Mouse (Mus musculus) G1E (cell line): ENCODE data around the gene Btnl9. TPM values are rescaled to one million over a fixed set of nuclear protein-coding genes. Genes with fewer than 3 reads are reported as not detected.

Source experiments
- ATAC-seq: 2 replicates; pipeline ENCODE4 v1.8.0; 2016; ENCODE audit warnings: mild to moderate bottlenecking; ENCODE audit not compliant: insufficient number of reproducible peaks, poor library complexity, low FRiP score, severe bottlenecking; ENCODE audit errors: extremely low read depth
- DNase-seq: peaks from one replicate; pipeline ENCODE4 v3.0.0; 2012; ENCODE audit warnings: low spot score
- H3K27me3 ChIP-seq: 2 replicates; pipeline ENCODE4 v1.6.1; 2012; ENCODE audit warnings: mild to moderate bottlenecking, low read length, inconsistent platforms; ENCODE audit not compliant: insufficient read depth
- H3K36me3 ChIP-seq: replicated peaks from 2 replicates; pipeline ENCODE3; 2012; ENCODE audit warnings: mild to moderate bottlenecking, inconsistent platforms
- H3K4me1 ChIP-seq: 2 replicates; pipeline ENCODE4 v1.6.1; 2012; ENCODE audit warnings: low read depth, low read length, inconsistent platforms, mixed read lengths; ENCODE audit not compliant: insufficient read depth
- H3K4me3 ChIP-seq: 2 replicates; pipeline ENCODE4 v1.5.1; 2012; ENCODE audit warnings: low read depth, mild to moderate bottlenecking, inconsistent platforms, low read length, moderate library complexity, mixed read lengths
- H3K9me3 ChIP-seq: replicated peaks from 2 replicates; pipeline ENCODE4 v1.6.1; 2012; ENCODE audit warnings: inconsistent platforms
- CTCF ChIP-seq: IDR thresholded peaks from 2 replicates; pipeline ENCODE4 v1.5.1; 2012; ENCODE audit warnings: low read depth, low read length, inconsistent platforms, mixed read lengths
- GATA1 ChIP-seq: IDR thresholded peaks from 2 replicates; pipeline ENCODE4 v1.6.1; 2012; ENCODE audit warnings: borderline replicate concordance, low read length, inconsistent platforms, mixed read lengths
- GATA2 ChIP-seq: IDR thresholded peaks from 2 replicates; pipeline ENCODE4 v1.6.1; 2012; ENCODE audit warnings: low read depth, low read length, inconsistent platforms, borderline replicate concordance
- POLR2AphosphoS5 ChIP-seq: IDR thresholded peaks from 2 replicates; pipeline ENCODE4 v1.6.1; 2012; ENCODE audit warnings: low read depth, low read length, inconsistent platforms; ENCODE audit not compliant: insufficient replicate concordance
- TAL1 ChIP-seq: conservative IDR thresholded peaks from 2 replicates; pipeline ENCODE4 v1.6.1; 2012; ENCODE audit warnings: low read depth, low read length, inconsistent platforms, mixed read lengths
- polyA plus RNA-seq: library from polyadenylated mRNA; stranded (reverse); fragments of >175 nt; gene quantifications from 2 replicates; pipeline ENCODE4 v1.2.3, GENCODE M21; 2012
- total RNA-seq, 2 experiments: library from RNA; stranded (forward) in 1 of 2; stranded (reverse) in 1 of 2; fragments of 200-1000 nt in 1 of 2; fragments of >200 nt in 1 of 2; fragmentation: Nextera tagmentation in 1 of 2; gene quantifications; 2 replicates each; pipeline ENCODE4 v1.2.3; 2014 to 2017

Gene Btnl9
- total and polyA plus RNA-seq, 3 experiments, result 0.22 TPM; not detected in 2

DNA sequence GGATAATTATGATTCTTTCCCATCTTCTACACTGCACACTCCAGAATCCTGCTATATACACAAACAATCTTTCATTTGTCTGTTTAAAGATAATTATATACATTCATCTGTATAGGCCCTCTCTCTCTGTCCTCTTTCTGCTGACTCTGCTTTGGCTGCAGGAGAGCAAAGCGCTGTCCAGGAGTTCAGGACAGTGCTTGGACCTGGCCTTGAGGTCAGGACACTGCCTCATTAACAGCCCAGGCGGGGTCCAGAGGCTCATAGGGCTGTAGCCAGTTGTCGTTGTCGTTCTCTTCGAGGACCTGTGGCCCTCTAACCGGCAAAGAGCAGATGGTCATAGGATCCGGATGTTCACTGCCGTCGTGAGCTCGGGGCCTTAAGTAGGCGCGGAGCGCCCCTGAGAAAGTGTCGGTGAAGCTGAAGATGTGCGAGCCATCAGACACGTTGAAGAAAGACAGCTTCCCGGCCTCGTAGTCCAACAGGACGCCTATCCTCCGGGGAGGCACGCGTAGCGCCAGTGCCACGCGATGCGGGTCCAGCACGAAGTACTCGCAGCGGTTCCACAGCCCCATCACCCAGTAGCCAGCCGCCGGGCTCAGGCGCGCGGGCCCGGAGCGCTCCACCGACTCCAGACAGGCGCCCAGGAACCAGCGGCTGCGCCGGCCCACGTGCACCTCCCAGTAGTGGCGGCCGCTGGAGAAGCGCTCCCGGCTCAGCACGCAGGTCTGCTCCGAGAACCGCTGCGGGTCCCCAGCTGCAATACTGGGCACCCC, 17.9 kb downstream of the Btnl9 start:
- no peak for TF ChIP-seq TAL1
- no peaks in the 10 kb centered on the region for H3K36me3 ChIP-seq
- peaks cover 8% of the 10 kb centered on the region for H3K9me3 ChIP-seq
- ATAC-seq (no peak), DNase-seq (no peak)
- H3K27me3 ChIP-seq, result peaks cover 4% of the 10 kb centered on the region
- no peaks in the 10 kb centered on the region for H3K4me1 ChIP-seq
- no peak overlapping the region for H3K4me3 ChIP-seq

DNA sequence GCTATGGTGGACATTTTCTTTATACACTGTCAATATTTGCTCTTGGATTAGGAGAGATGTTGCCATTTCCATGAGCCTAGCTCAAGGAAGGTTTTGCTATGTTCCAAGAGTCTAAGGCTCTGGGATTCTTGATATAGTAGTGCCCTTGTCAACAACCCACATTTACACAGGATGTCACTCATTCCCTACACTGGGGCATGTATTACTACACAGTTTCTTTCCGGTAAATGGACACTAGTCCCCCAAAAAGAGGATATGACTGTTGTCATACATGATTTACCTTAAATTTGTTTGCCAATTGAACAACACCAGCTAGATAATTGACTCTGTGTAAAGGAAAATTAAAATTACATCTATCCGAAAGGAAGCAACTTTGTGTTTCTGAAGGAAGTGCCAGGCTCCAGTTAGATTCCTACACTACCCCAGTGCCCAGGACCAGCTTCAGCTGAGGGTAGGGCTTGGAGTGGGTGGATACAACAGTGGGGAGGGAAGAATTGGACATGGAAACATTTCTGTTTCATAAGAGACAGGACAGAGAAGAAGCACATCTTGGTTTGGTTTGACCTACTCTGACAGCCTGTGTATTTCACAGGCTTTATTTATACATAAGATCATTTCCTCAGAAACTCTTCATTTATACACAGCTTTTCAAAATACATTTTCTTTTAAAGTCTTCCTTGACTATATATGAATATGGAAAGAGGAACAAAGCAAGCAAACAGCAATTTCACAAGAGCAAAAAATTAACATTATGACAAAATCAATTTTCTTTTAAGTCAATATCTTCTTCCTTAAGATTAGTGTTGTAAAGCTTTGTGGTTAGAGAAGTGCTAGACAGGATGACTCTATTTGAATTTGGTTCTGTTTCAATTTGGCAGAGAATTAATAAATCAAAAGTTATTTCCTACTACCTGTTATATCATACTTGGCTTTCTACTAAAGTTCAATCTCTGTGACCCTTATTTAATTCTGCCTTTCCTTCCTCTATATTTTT, 29.8 kb downstream of the Btnl9 start:
- Histone ChIP-seq H3K4me3 (no peak overlapping the region), H3K27me3 (peaks cover 12% of the 10 kb centered on the region), H3K9me3 (no peaks in the 10 kb centered on the region), H3K4me1 (no peaks in the 10 kb centered on the region), H3K36me3 (no peaks in the 10 kb centered on the region)
- TF ChIP-seq POLR2AphosphoS5 (no peak), CTCF (no peak), GATA2 (no peak), GATA1 (no peak), TAL1 (no peak)
- no peak for DNase-seq
- ATAC-seq, result no peak

DNA sequence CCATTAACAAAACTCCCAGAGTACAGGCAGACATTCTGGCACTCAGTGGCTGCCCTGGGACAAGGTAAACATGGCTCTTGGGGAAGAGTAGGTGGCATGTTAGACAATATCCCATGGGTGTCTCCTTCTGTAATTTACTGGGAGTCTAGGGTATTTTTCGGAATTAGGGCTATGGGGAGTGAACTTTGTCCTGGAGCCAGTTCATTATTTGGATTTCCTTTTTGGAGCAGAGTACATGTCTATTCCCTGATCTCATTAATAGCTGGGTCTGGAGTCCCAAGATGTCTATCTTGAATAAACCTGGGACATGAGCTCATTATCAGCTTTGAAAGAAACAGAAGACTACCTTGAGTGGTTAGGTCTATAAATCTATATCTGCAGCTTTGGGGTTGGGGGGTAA, 32.9 kb downstream of the Btnl9 start, which contains the start of gene Olfr1394:
Gene Olfr1394 (plus strand): TSS at position 301 of the 400 bp plus-strand sequence.
- H3K4me3 ChIP-seq, result no peak within 1 kb of the TSS
- H3K9me3 ChIP-seq, result no peaks in the 10 kb centered on the region
- no peaks in the 10 kb centered on the region for H3K4me1 ChIP-seq
- no peak for ATAC-seq
- no peak for TF ChIP-seq GATA2
- no peak for TF ChIP-seq GATA1
- no peak for TF ChIP-seq CTCF
- TF ChIP-seq TAL1, result no peak
- no peak for TF ChIP-seq POLR2AphosphoS5
- peaks cover 8% of the 10 kb centered on the region for H3K27me3 ChIP-seq
- no peaks in the 10 kb centered on the region for H3K36me3 ChIP-seq
- no peak for DNase-seq

DNA sequence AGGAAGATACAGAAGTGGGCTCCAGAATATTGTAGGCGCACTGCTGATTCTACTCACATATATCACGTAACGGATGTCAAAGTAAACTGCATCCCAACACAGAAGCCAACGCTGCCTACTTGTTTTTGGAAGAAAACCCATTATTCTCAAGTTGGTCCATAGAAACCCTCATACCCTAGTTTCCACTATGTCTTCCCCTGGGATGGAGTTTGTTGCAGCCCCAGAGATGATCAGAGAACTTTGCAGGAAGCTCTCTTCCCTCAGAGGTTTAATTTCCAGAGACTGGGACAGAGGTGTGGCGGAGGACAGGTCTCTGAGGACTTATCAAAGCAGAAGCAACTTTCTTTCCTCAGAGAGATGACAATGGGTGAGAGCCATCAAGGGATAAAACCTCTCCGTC, 45.0 kb downstream of the Btnl9 start, which contains the start of gene Olfr1395:
Gene Olfr1395 (plus strand): TSS at position 301 of the 400 bp plus-strand sequence.
- DNase-seq (no peak), ATAC-seq (no peak)
- no peaks in the 10 kb centered on the region for H3K36me3 ChIP-seq
- TF ChIP-seq GATA1 (no peak), POLR2AphosphoS5 (no peak), CTCF (no peak), GATA2 (no peak), TAL1 (no peak)
- H3K9me3 ChIP-seq, result no peaks in the 10 kb centered on the region
- no peak within 1 kb of the TSS for H3K4me3 ChIP-seq
- peaks cover 6% of the 10 kb centered on the region; the same call in 1 of the 2 replicates for H3K27me3 ChIP-seq
- H3K4me1 ChIP-seq, result no peaks in the 10 kb centered on the region

DNA sequence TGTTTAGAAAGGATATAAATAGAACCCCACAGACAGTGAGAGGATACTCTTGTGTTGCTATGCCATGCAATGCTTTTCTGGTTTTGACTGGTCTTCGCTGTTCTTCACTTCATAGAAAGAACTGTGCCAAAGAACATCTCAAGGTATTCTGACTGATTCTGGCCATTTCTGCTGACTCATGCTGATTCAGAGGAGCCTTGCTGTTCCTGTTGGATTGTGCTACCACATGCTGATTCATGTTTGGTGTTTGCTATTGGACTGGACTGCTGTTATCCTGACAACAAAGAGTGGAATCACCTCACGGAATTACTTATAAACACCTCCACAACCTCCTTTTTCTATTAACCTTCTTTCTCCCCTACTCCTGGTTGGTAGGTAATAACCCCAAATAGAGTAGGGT, 62.8 kb downstream of the Btnl9 start:
- ATAC-seq (no peak), DNase-seq (no peak)
- no peaks in the 10 kb centered on the region for H3K36me3 ChIP-seq
- no peaks in the 10 kb centered on the region for H3K9me3 ChIP-seq
- no peak overlapping the region for H3K4me3 ChIP-seq
- no peaks in the 10 kb centered on the region for H3K4me1 ChIP-seq
- TF ChIP-seq GATA2, result no peak
- TF ChIP-seq CTCF, result no peak
- TF ChIP-seq TAL1, result no peak
- TF ChIP-seq GATA1, result no peak
- TF ChIP-seq POLR2AphosphoS5, result no peak
- H3K27me3 ChIP-seq, result no peaks in the 10 kb centered on the region

DNA sequence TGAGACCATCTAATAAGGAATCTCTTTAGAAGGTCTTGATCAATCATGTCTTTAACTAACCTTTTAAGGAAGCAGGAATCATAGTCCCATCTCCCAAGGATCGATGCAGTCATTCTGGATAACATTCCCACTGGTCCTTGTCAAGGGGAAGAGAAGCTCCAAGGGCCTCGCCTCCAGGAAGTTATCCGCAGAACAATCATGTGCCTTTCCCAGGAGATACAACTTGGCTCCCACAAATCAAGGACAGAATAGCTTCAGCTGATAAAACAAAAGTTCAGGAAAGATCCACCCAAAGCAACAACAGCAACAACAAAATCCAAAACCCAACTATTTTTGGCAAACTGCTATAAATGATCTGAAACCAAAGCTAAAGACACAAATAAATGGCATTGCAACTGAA, 67.3 kb downstream of the Btnl9 start:
- Histone ChIP-seq H3K36me3 (no peaks in the 10 kb centered on the region), H3K4me1 (no peaks in the 10 kb centered on the region), H3K9me3 (no peaks in the 10 kb centered on the region), H3K27me3 (peaks cover 13% of the 10 kb centered on the region), H3K4me3 (no peak overlapping the region)
- ATAC-seq, result no peak
- TF ChIP-seq GATA2 (no peak), TAL1 (no peak), GATA1 (no peak), CTCF (no peak)
- no peak for DNase-seq

Other genes starting within 250 kb of the Btnl9 start
- 1.8 and 5.8 TPM in 2 replicates for gene Psme2b, start 241.0 kb downstream of the Btnl9 start, total RNA-seq (2014; fragmentation: Nextera tagmentation)
- 7.6 and 9.0 TPM in 2 replicates for gene Psme2b, start 241.0 kb downstream of the Btnl9 start, total RNA-seq (2017)
- gene Psme2b, start 241.0 kb downstream of the Btnl9 start, polyA plus RNA-seq, result 1.9 and 2.7 TPM in 2 replicates
- 0.24 TPM in 1 of 2 replicates, not detected in the other for gene Olfr56, start 208.3 kb downstream of the Btnl9 start, total RNA-seq (2014; fragmentation: Nextera tagmentation)
- 0.27 and 0.46 TPM in 2 replicates for gene Olfr56, start 208.3 kb downstream of the Btnl9 start, total RNA-seq (2017)
- gene Olfr56, start 208.3 kb downstream of the Btnl9 start, polyA plus RNA-seq, result 0.01 TPM in 1 of 2 replicates, not detected in the other
- 1.1 and 3.9 TPM in 2 replicates for gene 9930111J21Rik1, start 207.8 kb downstream of the Btnl9 start, total RNA-seq (2014; fragmentation: Nextera tagmentation)
- gene 9930111J21Rik1, start 207.8 kb downstream of the Btnl9 start, total RNA-seq (2017), result 2.0 and 2.5 TPM in 2 replicates
- 0.02 TPM in 1 of 2 replicates, not detected in the other for gene 9930111J21Rik1, start 207.8 kb downstream of the Btnl9 start, polyA plus RNA-seq
- 0.15 TPM in 1 of 2 replicates, not detected in the other for gene Gm12185, start 194.9 kb downstream of the Btnl9 start, total RNA-seq (2014; fragmentation: Nextera tagmentation)
- 0.33 and 0.52 TPM in 2 replicates for gene Gm12185, start 194.9 kb downstream of the Btnl9 start, total RNA-seq (2017)
- not detected in 2 replicates for gene Gm12185, start 194.9 kb downstream of the Btnl9 start, polyA plus RNA-seq
- 5.3 TPM in 1 of 2 replicates, not detected in the other for gene Tgtp1, start 193.0 kb downstream of the Btnl9 start, total RNA-seq (2014; fragmentation: Nextera tagmentation)
- gene Tgtp1, start 193.0 kb downstream of the Btnl9 start, total RNA-seq (2017), result 0.76 and 1.9 TPM in 2 replicates
- gene Tgtp1, start 193.0 kb downstream of the Btnl9 start, polyA plus RNA-seq, result 0.02 and 0.03 TPM in 2 replicates
- gene 9930111J21Rik2, start 135.9 kb downstream of the Btnl9 start, total RNA-seq (2014; fragmentation: Nextera tagmentation), result 4.6 and 7.8 TPM in 2 replicates
- 2.9 and 4.1 TPM in 2 replicates for gene 9930111J21Rik2, start 135.9 kb downstream of the Btnl9 start, total RNA-seq (2017)
- 0.04 and 0.07 TPM in 2 replicates for gene 9930111J21Rik2, start 135.9 kb downstream of the Btnl9 start, polyA plus RNA-seq
- 8.3 and 10.0 TPM in 2 replicates for gene Tgtp2, start 123.0 kb downstream of the Btnl9 start, total RNA-seq (2014; fragmentation: Nextera tagmentation)
- 23.1 and 25.2 TPM in 2 replicates for gene Tgtp2, start 123.0 kb downstream of the Btnl9 start, total RNA-seq (2017)
- gene Tgtp2, start 123.0 kb downstream of the Btnl9 start, polyA plus RNA-seq, result 0.20 and 0.26 TPM in 2 replicates
- 16.5 and 25.1 TPM in 2 replicates for gene Ifi47, start 110.6 kb downstream of the Btnl9 start, total RNA-seq (2014; fragmentation: Nextera tagmentation)
- gene Ifi47, start 110.6 kb downstream of the Btnl9 start, total RNA-seq (2017), result 31.6 and 32.2 TPM in 2 replicates
- 0.81 and 0.99 TPM in 2 replicates for gene Ifi47, start 110.6 kb downstream of the Btnl9 start, polyA plus RNA-seq
- gene Olfr1396, start 72.3 kb downstream of the Btnl9 start, total RNA-seq (2014; fragmentation: Nextera tagmentation), result not detected in 2 replicates
- gene Olfr1396, start 72.3 kb downstream of the Btnl9 start, total RNA-seq (2017), result 0.06 and 0.11 TPM in 2 replicates
- gene Olfr1396, start 72.3 kb downstream of the Btnl9 start, polyA plus RNA-seq, result not detected in 2 replicates
- not detected in 2 replicates for gene Olfr1395, start 44.9 kb downstream of the Btnl9 start, total RNA-seq (2014; fragmentation: Nextera tagmentation)
- 0.06 and 0.16 TPM in 2 replicates for gene Olfr1395, start 44.9 kb downstream of the Btnl9 start, total RNA-seq (2017)
- gene Olfr1395, start 44.9 kb downstream of the Btnl9 start, polyA plus RNA-seq, result not detected in 2 replicates
- gene Olfr1394, start 32.8 kb downstream of the Btnl9 start, total RNA-seq (2014; fragmentation: Nextera tagmentation), result not detected in 2 replicates
- gene Olfr1394, start 32.8 kb downstream of the Btnl9 start, total RNA-seq (2017), result 0.16 and 0.17 TPM in 2 replicates
- not detected in 2 replicates for gene Olfr1394, start 32.8 kb downstream of the Btnl9 start, polyA plus RNA-seq
- 143 and 160 TPM in 2 replicates for gene Zfp62, start 16.1 kb upstream of the Btnl9 start, total RNA-seq (2014; fragmentation: Nextera tagmentation)
- 72.7 and 78.2 TPM in 2 replicates for gene Zfp62, start 16.1 kb upstream of the Btnl9 start, total RNA-seq (2017)
- 6.5 and 13.3 TPM in 2 replicates for gene Zfp62, start 16.1 kb upstream of the Btnl9 start, polyA plus RNA-seq
- 18.2 and 20.0 TPM in 2 replicates for gene Mgat1, start 57.0 kb upstream of the Btnl9 start, total RNA-seq (2014; fragmentation: Nextera tagmentation)
- 26.1 and 28.9 TPM in 2 replicates for gene Mgat1, start 57.0 kb upstream of the Btnl9 start, total RNA-seq (2017)
- gene Mgat1, start 57.0 kb upstream of the Btnl9 start, polyA plus RNA-seq, result 34.8 and 36.9 TPM in 2 replicates
- gene Olfr1393, start 91.1 kb upstream of the Btnl9 start, total RNA-seq (2014; fragmentation: Nextera tagmentation), result not detected in 2 replicates
- gene Olfr1393, start 91.1 kb upstream of the Btnl9 start, total RNA-seq (2017), result 0.35 and 0.55 TPM in 2 replicates
- gene Olfr1393, start 91.1 kb upstream of the Btnl9 start, polyA plus RNA-seq, result not detected in 2 replicates
- gene Olfr1392, start 98.1 kb upstream of the Btnl9 start, total RNA-seq (2014; fragmentation: Nextera tagmentation), result 0.44 TPM in 1 of 2 replicates, not detected in the other
- gene Olfr1392, start 98.1 kb upstream of the Btnl9 start, total RNA-seq (2017), result 0.11 and 0.12 TPM in 2 replicates
- gene Olfr1392, start 98.1 kb upstream of the Btnl9 start, polyA plus RNA-seq, result not detected in 2 replicates
- not detected in 2 replicates for gene Olfr10, start 117.6 kb upstream of the Btnl9 start, total RNA-seq (2014; fragmentation: Nextera tagmentation)
- 0.11 TPM in 1 of 2 replicates, not detected in the other for gene Olfr10, start 117.6 kb upstream of the Btnl9 start, total RNA-seq (2017)
- gene Olfr10, start 117.6 kb upstream of the Btnl9 start, polyA plus RNA-seq, result not detected in 2 replicates
- not detected in 2 replicates for gene Olfr1391, start 135.6 kb upstream of the Btnl9 start, total RNA-seq (2014; fragmentation: Nextera tagmentation)
- 0.16 TPM in 1 of 2 replicates, not detected in the other for gene Olfr1391, start 135.6 kb upstream of the Btnl9 start, total RNA-seq (2017)
- gene Olfr1391, start 135.6 kb upstream of the Btnl9 start, polyA plus RNA-seq, result not detected in 2 replicates
- not detected in 2 replicates for gene Olfr1390, start 148.0 kb upstream of the Btnl9 start, total RNA-seq (2014; fragmentation: Nextera tagmentation)
- gene Olfr1390, start 148.0 kb upstream of the Btnl9 start, total RNA-seq (2017), result 0.12 and 0.22 TPM in 2 replicates
- not detected in 2 replicates for gene Olfr1390, start 148.0 kb upstream of the Btnl9 start, polyA plus RNA-seq
- not detected in 2 replicates for gene Olfr1389, start 235.9 kb upstream of the Btnl9 start, total RNA-seq (2014; fragmentation: Nextera tagmentation)
- 0.12 and 0.22 TPM in 2 replicates for gene Olfr1389, start 235.9 kb upstream of the Btnl9 start, total RNA-seq (2017)
- not detected in 2 replicates for gene Olfr1389, start 235.9 kb upstream of the Btnl9 start, polyA plus RNA-seq
- gene Olfr1388, start 249.5 kb upstream of the Btnl9 start, total RNA-seq (2014; fragmentation: Nextera tagmentation), result 0.87 and 0.98 TPM in 2 replicates
- gene Olfr1388, start 249.5 kb upstream of the Btnl9 start, total RNA-seq (2017), result 0.60 and 1.2 TPM in 2 replicates
- gene Olfr1388, start 249.5 kb upstream of the Btnl9 start, polyA plus RNA-seq, result 0.04 and 0.12 TPM in 2 replicates